Mouse (Mus musculus) heart, adult 8-10 months (tissue): ENCODE measurements around the gene Gm10840. TPM values are rescaled to one million over a fixed set of nuclear protein-coding genes. Genes with fewer than 3 reads are reported as not detected.
"Not testable (repeated sequence)": the region's sequence is repeated elsewhere in the genome, so short reads cannot be mapped to it uniquely, and the experiment has no call there.

Experiments used
- DNase-seq: peaks from one replicate; pipeline ENCODE4 v3.0.0; 2022; ENCODE audit warnings: low spot score
- total RNA-seq, 4 experiments: library from RNA; stranded (reverse); gene quantifications; 2 replicates each; pipeline ENCODE4 v1.2.4; 2022

The Gm10840 gene
- not detected for total RNA-seq

DNA sequence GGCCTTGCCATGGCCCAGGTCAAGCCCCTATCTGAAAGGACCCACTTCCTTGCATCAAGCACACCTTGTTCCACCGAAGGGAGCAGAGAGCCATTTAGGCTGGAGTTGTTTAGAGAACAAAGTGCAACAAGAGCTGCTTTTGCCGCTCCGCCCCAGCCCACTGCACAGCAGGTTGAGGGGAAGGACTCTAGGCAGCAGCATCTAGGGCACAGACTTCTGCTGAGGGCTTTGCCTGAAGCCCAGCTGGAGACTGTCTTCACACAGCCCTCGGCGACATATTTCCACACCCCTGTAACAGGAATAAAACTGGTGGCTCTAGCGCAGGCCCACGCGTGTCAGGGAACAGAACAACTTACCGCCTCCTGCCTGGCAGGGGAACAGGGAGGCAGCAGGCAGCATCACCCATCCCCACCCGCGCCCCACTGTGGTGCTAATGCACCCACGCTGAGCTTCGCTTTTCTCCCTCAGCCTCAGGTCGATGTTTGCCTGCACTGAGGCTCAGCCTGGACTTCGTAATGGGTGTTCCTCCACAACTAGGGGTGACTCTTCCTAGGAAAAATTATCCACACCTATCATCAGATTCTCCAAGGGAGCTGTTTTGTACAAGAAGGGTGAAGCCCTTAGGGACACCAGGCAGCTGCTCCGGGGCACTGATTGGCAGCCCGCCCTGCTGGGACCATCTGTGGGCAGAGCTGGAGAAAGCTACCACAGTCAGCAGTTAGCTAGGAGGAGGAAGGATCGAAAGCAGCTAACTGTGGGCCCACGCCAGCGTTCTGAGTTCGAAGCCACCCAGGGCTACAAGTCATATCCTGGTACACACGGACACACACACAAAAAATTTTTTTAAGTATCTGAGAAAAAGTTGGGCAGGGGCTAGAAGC lies at the start of gene Gm10840, which contains the start of gene Limd2:
Gene Gm10840, plus strand, starts transcription at position 10 of the 881 bp plus-strand sequence.
Gene Limd2, minus strand, starts transcription at position 20 of the 881 bp plus-strand sequence.
- no peak for DNase-seq

DNA sequence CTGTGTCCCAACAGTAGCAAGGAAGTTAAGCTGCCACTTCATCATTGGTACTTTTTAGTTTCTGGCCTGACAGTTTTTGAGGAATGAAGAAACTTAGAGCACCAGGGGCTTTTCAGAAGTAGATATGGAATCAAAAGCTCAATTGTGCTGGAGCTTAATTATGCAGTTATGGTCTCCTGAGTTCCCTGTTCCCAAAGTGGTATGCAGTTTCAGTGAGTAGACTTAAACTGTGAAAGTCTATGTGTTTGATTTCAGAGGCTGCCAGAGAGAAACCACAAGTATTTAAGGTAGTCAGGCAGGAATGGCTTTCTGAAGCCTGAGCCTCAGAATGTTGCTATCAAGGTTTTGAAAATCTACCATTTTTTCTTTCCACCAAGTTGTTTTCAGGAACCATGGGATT lies 49.0 kb upstream of the Gm10840 start:
- DNase-seq = no peak

DNA sequence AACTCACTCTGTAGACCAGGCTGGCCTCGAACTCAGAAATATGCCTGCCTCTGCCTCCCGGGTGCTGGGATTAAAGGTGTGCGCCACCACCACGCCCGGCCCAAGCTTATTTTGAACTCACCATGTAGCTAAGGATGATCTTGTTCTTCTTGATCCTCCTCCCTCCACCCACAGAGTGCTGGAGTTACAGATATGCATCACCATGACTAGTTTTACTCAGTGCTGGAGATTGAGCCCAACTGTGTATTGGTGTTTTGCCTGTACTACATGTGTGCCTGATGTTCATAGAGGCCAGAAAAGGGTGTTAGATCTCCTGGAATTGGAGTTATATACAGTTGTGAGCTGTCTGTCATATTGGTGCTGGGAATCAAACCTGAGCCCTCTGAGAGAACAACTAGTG lies 38.4 kb upstream of the Gm10840 start:
- DNase-seq = no peak

GRCm38 (mm10) chr11:106122736-106123135 lies 37.9 kb upstream of the Gm10840 start:
- DNase-seq = peak; percentile 63

DNA sequence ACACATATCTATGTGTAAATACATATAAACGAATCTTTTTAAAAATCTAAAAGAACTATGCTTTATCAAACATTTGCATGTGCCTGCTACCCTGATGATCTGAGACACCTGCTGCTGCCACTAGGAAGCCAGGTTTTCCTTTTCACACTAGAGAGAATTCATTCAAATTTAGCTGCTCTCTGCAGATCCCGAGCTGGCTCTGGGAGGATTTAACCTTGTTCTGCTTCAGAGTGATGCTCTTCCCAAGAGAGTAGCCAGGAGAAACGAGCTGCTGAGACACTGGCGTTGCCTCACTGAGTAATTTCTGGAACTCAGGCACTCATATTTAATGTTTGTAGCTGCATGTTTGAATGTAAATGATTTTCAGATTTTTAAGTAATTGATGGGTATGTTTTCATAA lies 35.9 kb upstream of the Gm10840 start:
- no peak for DNase-seq

GRCm38 (mm10) chr11:106125827-106126226 lies 34.8 kb upstream of the Gm10840 start:
- no peak for DNase-seq

GRCm38 (mm10) chr11:106126727-106127373 lies 33.8 kb upstream of the Gm10840 start:
- not testable (repeated sequence) for DNase-seq

GRCm38 (mm10) chr11:106129477-106129876 lies 31.2 kb upstream of the Gm10840 start:
- DNase-seq = no peak

DNA sequence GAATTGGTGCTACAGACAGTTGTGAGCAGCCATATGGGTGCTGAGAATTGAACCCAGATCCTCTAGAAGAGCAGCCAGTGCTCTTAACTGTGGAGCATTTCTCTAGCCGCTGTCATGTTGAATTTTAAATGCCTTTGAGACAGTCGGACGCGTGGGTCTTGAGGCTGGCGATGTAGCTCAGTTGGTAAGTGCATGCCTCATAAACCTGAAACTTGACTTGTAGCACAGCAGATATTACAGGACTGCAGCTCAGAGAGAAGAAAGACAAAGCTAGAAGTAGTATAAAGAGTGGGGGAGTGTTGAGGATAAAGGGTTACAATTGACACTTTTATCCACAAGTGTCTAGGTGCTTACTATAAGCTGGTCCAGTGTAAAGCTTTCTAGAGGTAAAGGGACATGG lies 28.1 kb upstream of the Gm10840 start:
- DNase-seq = no peak

DNA sequence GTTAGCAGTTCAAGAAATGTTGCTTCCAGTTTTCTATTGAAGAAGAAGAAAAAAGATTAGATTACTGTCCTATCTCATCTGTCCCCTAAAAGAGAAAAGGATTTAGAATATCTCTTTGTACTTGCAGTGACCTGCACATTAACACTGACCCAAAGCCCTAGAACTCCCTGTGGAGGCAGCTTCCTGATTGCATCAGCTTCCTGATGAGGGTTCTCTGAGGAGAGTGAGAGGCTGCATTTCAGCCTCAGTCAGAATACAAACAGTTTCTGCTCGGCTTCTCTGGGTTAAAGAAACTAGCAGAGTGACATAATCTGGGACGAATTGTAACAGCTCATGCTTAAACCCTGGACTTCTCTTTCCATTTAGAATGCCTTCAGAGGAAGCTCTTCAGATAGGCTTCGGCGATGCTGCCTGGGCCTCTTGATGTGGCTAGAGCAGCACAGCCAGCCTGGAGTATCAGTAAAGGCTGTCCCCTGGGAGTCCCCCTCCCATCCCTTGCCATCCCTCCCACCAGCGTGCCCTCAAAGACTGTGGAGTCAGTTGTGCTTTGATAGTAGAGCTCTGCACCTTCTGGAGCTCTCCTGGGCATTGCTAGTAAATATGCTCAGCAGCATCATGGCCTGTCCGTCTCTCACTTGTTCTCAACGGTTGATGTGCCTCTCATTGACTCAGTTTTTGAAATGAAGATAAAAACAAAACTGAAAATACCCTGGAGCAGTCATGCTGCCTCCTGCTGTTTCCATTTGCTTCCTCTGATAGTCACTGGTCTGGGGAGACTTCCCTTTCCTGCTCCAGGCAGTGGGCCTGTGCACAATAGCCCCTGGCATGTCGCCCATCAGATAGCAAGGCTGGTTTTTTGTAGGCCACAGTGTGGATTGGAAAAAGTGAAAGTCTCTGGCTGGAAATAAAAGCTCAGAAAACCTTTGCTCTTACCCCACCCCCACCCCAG lies 25.8 kb upstream of the Gm10840 start:
- peak; percentile 91 for DNase-seq

GRCm38 (mm10) chr11:106151219-106151618 lies 9.4 kb upstream of the Gm10840 start:
- DNase-seq = no peak

DNA sequence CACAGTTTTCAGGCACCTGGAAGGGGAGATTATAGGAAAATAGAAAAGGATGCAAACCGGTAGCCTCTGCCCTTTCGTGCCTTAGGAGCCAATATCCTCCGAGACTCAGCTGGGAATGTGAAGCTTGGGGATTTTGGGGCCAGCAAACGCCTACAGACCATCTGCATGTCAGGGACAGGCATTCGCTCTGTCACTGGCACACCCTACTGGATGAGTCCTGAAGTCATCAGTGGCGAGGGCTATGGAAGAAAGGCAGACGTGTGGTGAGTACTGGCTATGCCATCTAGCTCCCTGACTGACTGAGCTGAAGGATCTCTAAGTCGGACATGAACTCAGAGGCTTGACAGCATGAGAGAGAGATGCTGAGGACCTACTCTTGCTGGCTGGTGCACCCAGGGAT lies 8.5 kb upstream of the Gm10840 start:
- no peak for DNase-seq

DNA sequence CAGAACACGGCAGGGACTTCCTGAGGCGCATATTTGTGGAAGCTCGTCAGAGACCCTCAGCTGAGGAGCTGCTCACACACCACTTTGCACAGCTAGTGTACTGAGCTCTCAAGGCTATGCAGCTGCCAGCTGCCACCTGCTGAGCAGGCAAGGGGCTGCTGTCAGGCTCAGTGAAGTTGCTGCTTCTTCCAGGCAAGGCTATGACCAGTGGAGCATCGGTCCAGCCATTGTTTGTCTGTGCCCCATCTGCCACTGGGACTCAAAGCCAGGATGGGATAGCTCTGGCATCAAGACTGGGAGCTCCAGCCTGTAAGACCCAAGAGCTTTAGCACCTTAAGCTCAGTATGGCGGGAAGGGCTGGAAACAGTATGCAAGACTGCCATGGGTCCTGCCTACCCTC lies 6.6 kb upstream of the Gm10840 start:
- no peak for DNase-seq

DNA sequence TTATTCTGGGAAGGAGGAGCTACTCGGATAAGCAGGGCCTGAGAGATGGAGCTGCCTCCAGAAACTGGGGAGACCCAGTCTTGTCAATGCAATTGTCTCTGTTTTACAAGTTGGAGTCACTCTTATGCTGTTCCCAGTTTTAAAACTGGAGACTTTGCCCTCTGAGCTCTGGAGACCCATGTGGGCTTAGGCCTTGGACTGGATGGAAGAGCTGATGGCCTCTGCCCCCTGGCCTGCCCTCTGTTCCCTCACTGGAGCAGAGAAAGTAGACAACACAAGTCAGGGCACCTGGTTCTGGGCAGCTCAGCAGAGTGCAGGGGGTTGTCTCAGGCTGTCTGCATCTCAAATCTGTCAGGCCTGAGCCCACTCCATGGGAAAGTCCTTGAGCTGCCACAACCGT lies 5.9 kb upstream of the Gm10840 start:
- DNase-seq = no peak

DNA sequence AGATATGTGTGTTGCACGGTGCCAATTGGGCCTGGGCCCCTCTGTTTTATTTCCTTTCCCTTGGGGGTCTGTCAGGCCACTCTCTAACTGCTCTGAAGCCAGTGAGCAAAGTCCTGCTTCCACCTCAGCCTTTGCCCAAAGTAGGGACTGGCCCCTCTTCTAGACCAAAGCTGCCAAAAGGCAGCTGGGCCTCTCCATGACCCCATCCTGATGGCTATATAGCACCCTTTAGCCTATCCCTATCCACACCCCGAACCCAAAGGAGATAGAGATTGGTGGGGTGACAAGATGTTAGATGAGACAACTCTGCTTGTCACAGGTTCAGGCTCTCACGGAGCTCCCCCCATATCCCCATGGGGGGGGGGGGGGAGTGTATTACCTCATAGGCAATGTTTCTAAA lies 4.9 kb upstream of the Gm10840 start:
- no peak for DNase-seq

GRCm38 (mm10) chr11:106156257-106156656 lies 4.4 kb upstream of the Gm10840 start:
- no peak for DNase-seq

GRCm38 (mm10) chr11:106157154-106157553 lies 3.5 kb upstream of the Gm10840 start:
- DNase-seq = no peak

DNA sequence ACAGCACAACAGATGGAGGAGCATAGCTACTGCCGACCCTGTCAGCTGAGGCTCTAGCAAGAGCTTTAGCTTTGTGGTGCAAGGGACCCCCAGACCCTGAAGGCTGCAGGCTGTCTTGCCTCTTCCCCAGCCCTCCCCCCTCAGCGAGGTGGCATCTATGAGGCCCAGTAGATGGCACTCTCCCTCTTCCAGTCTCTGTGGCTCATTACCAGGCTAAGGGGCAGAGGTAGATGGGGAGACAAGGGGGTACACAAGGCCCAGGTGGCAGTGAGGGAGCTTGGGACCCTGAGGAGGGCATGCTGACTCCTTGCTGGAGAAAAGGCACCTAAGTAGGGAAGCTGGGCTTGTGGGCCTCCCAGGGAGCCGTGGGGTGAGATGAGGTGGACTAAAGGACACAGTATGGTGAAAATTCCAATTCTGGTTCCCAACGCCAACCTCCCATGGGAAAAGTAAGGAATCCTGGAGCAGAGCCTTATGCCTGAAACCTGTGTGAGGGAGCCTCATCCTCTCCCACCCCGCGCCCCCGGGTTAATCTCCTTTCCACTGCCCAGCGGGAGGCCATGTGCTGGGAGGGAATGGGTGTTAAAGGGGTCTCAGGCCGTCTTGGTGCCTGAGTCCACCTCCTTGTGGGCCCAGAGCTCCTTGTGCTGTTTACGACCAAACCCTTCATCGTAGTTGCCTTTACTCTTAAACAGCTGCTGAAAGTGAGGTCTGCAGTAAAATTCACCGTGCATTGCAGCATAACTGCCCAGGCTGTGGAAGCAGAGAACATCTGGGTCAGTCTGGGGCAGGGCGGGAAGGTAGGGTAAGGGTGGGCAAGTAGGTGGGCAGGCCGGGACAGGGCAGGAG lies 2.3 kb upstream of the Gm10840 start:
- no peak for DNase-seq

GRCm38 (mm10) chr11:106158930-106159215 lies 1.8 kb upstream of the Gm10840 start:
- DNase-seq = no peak

DNA sequence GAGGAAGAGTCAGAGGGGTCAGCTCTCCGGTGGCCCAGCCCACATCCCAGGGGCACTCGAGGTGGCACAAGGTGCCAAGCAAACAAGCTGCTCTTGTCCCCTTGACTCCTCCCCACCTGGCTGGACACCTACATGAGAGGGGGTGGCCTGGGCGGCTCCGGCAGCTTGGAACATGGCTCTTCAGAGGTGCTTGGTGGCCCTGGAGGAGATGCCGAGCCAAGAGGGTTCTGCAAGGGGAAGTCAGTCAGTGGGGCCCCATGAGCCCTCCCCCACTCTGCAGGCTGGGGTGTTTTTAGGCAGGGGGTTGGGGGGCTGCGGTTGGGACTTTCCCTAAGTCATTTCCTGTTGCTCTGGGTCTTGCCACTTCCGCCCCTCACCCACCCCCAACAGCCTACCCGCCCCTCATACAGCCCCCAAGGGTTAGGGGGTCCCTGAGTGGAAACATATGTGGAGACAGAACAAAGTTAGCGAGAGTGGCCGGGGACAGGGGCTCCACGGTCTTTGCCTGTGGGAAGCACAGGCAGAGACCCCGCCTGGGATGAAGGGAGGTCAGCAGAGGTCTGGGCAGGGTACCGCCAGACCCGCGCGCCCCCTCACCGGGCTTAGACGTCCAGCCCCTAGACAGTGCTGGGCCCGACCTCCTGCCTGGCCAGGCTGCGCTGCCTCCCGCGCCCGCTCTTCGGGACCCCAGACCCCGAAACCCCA lies 1.3 kb upstream of the Gm10840 start:
- DNase-seq = no peak
